Comparison of ENCODE assay signal across 17 mouse cellular contexts in genomic region chr6:127145464-127146190, GRCm38 (mm10). TPM values are rescaled to one million over a fixed set of nuclear protein-coding genes. Genes with fewer than 3 reads are reported as not detected.
DNase-seq lines count a peak whose midpoint lies in the region; ATAC-seq and TF ChIP-seq lines count a peak whose summit lies in the region.
"Had no signal": no experiment of that assay in that cellular context is flagged by ENCODE, and none has a peak within 500 bp of the region (broad histone marks: within the 10 kb centered on the region; RNA-seq: fewer than 3 reads in every experiment).

No protein-coding gene starts in this region.

- peaks cover 31% of the 10 kb centered on the region for H3K4me1 ChIP-seq in liver, embryonic 11.5 days (replicated peaks; ENCODE audit: control insufficient read depth, insufficient read depth, low read length)
- H3K4me1 ChIP-seq in liver, embryonic 12.5 days, result peaks cover 68% of the 10 kb centered on the region
- H3K4me1 ChIP-seq in small intestine, adult 2 months (ENCODE audit: control insufficient read depth, insufficient read depth, insufficient read length, low read length), result peaks cover 23% of the 10 kb centered on the region

- H3K27ac ChIP-seq in liver, embryonic 11.5 days (ENCODE audit: low read depth, low read length), result peak overlapping the region; percentile 14; the same call in 1 of the 2 replicates
- no peak overlapping the region for H3K27ac ChIP-seq in liver, embryonic 12.5 days
- H3K27ac ChIP-seq in small intestine, adult 2 months (ENCODE audit: insufficient read depth, low read depth, low read length), result peak overlapping the region; percentile 64
- H3K27ac ChIP-seq: lung, embryonic 15.5 days had no signal

- peak overlapping the region; percentile 38 for H3K4me2 ChIP-seq in liver, embryonic 11.5 days
- peak overlapping the region; percentile 30; the same call in 1 of the 2 replicates for H3K4me2 ChIP-seq in liver, embryonic 12.5 days
- H3K4me2 ChIP-seq: lung, embryonic 15.5 days had no signal

- no peak for ATAC-seq in liver, embryonic 11.5 days (replicated peaks; ENCODE audit: low FRiP score)
- peak; percentile 13 for ATAC-seq in granulocyte monocyte progenitor cell, adult 5-6 weeks (replicated peaks; ENCODE audit: poor library complexity, severe bottlenecking)
- no peak for ATAC-seq in liver, embryonic 12.5 days
- ATAC-seq: CD4-positive, CD25-positive, alpha-beta regulatory T cell, adult 4 months; hindbrain, embryonic 16.5 days had no signal

- peak overlapping the region; percentile 22; the same call in 1 of the 2 replicates for H3K9ac ChIP-seq in liver, embryonic 11.5 days (ENCODE audit: low read depth, low read length)
- H3K9ac ChIP-seq in liver, embryonic 12.5 days, result 0 out of 2 replicates have a peak overlapping the region, but pooled peaks have one; percentile 22
- H3K9ac ChIP-seq: lung, embryonic 15.5 days had no signal

- H3K27me3 ChIP-seq in liver, embryonic 11.5 days (replicated peaks; ENCODE audit: control insufficient read depth, insufficient read depth, low read length), result 0 out of 2 replicates have a peak, but pooled peaks cover 3% of the 10 kb centered on the region
- H3K27me3 ChIP-seq in liver, embryonic 12.5 days (replicated peaks), result peaks cover 35% of the 10 kb centered on the region
- H3K27me3 ChIP-seq in small intestine, adult 2 months (ENCODE audit: control insufficient read depth, insufficient read depth, low read length), result 0 out of 2 replicates have a peak, but pooled peaks cover 2% of the 10 kb centered on the region
- H3K27me3 ChIP-seq: lung, embryonic 15.5 days had no signal

- H3K36me3 ChIP-seq in liver, embryonic 11.5 days (ENCODE audit: control insufficient read depth, insufficient read depth, low read length), result peaks cover 5% of the 10 kb centered on the region; the same call in 1 of the 2 replicates
- H3K36me3 ChIP-seq in liver, embryonic 12.5 days, result peaks cover 36% of the 10 kb centered on the region
- H3K36me3 ChIP-seq in small intestine, adult 2 months (ENCODE audit: control insufficient read depth, insufficient read depth, low read length), result peaks cover 42% of the 10 kb centered on the region

- WGBS in liver, embryonic 11.5 days, result 29% methylated on average over 20 of the region's 20 CpGs
- 37% methylated on average over 20 of the region's 20 CpGs for WGBS in liver, embryonic 12.5 days (ENCODE audit: insufficient replicate concordance)
- WGBS in small intestine, adult 2 months, result 23% methylated on average over 20 of the region's 20 CpGs

- no peak for DNase-seq in liver, embryonic 11.5 days (ENCODE audit: low spot score)
- no peak for DNase-seq in liver
- DNase-seq in natural killer cell, adult 2 months (ENCODE audit: low spot score in 2 of 2), result no peak
- DNase-seq in gastrocnemius, adult 18-20 months (ENCODE audit: low spot score), result no peak
- DNase-seq: adrenal gland, postnatal 36 days; heart, postnatal 10 days; kidney, adult 9 months; kidney, postnatal 4 days; layer of hippocampus, postnatal 36 days; midbrain, embryonic 14.5 days; thymus, postnatal 36 days had no signal

- no peak for TF ChIP-seq CTCF in small intestine, adult 2 months (IDR thresholded peaks at IDR 0.05; ENCODE audit: extremely low read depth, insufficient read length, insufficient replicate concordance, low read depth, low read length)

- H3K9me3 ChIP-seq in liver, embryonic 11.5 days (ENCODE audit: control insufficient read depth, low read length), result no peaks in the 10 kb centered on the region
- no peaks in the 10 kb centered on the region for H3K9me3 ChIP-seq in liver, embryonic 12.5 days (replicated peaks)
- H3K9me3 ChIP-seq: lung, embryonic 15.5 days had no signal

- no peak for TF ChIP-seq POLR2A in small intestine, adult 2 months (IDR thresholded peaks at IDR 0.05; ENCODE audit: low read depth, low read length)

- no peak overlapping the region for H3K4me3 ChIP-seq in liver, embryonic 11.5 days (ENCODE audit: low read depth, low read length)
- H3K4me3 ChIP-seq in liver, embryonic 12.5 days, result no peak overlapping the region
- H3K4me3 ChIP-seq in small intestine, adult 2 months (ENCODE audit: low read depth, low read length), result 0 out of 2 replicates have a peak overlapping the region, but pooled peaks have one; percentile 7
- H3K4me3 ChIP-seq: lung, embryonic 15.5 days had no signal

RNA-seq across cellular contexts. Expression of gene Ccnd2, which starts 6.4 kb away (rescaled TPM):
- polyA plus RNA-seq in liver, embryonic 11.5 days (2014; fragmentation: Nextera tagmentation; extraction: Ambion mirVana), result 273 and 275 TPM in 2 replicates
- total RNA-seq in granulocyte monocyte progenitor cell, adult 5-6 weeks (2014; fragmentation: Nextera tagmentation), result 125 and 390 TPM in 2 replicates
- 51.6 and 54.8 TPM in 2 replicates for total RNA-seq in granulocyte monocyte progenitor cell, adult 5-6 weeks (2017)
- 136 and 148 TPM in 2 replicates for polyA plus RNA-seq in liver, embryonic 12.5 days (2016; fragmentation: Nextera tagmentation; extraction: Ambion mirVana)
- polyA plus RNA-seq in small intestine, adult 2 months (2012; rRNA removed), result 17.5 and 42.9 TPM in 2 replicates
- 10 to 100 TPM in 1 of 2 experiments, 1 to 10 TPM in 1; 7.2 to 12.8 TPM for total RNA-seq in gastrocnemius, adult 18-20 months (2021)

RNA-seq across cellular contexts. Expression of gene Tigar, which starts 36.3 kb away (rescaled TPM):
- polyA plus RNA-seq in liver, embryonic 11.5 days (2014; fragmentation: Nextera tagmentation; extraction: Ambion mirVana), result 2.2 and 2.5 TPM in 2 replicates
- total RNA-seq in granulocyte monocyte progenitor cell, adult 5-6 weeks (2014; fragmentation: Nextera tagmentation), result 10.7 and 11.6 TPM in 2 replicates
- 12.8 and 18.5 TPM in 2 replicates for total RNA-seq in granulocyte monocyte progenitor cell, adult 5-6 weeks (2017)
- 1.5 and 2.0 TPM in 2 replicates for polyA plus RNA-seq in liver, embryonic 12.5 days (2016; fragmentation: Nextera tagmentation; extraction: Ambion mirVana)
- polyA plus RNA-seq in small intestine, adult 2 months (2012; rRNA removed), result 1.3 and 1.7 TPM in 2 replicates
- total RNA-seq in gastrocnemius, adult 18-20 months (2021), result 100 to 1,000 TPM in 1 of 2 experiments, 10 to 100 TPM in 1; 99.5 to 105 TPM
